Mouse (Mus musculus): ENCODE measurements around the gene Rnf25. TPM values are rescaled to one million over a fixed set of nuclear protein-coding genes. Genes with fewer than 3 reads are reported as not detected.

Rnf25 gene
- polyA plus RNA-seq, 1 experiment from 2014 or later, result 26.1 TPM

DNA sequence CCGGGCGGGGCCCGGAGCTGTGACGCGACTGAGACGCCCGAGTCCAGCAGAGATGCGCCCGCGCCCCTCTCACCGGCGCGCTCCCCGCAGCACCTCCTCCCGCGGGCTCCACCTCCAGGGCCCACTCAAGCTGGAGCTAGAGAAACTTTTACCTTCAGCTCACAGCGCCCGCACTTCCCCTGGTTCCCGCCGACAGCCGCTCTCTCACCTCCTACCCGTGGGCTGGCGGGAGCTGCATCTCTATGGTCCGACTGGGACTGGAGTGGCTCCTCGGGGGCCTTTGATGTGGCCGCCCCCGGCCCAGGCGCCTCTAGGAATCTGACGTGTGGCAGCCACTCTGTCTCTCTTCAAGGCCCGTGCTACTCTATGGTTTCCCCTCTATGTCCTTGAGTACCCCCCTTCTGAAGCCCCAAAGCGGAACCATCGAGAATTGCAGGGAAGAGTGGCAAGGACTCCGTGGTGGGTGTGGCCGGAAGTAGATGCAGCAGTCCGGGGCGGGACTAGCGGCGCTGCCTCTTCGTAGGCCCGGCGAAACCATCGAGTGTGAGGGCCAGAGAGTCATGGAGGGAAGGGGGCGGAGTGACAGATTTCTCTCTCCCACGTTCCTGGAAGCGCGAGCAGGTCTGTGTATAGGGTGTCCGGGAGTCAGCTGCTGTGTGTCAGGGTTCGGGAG lies 13.3 kb downstream of the Rnf25 start, which contains the start of the genes Zfp142 and Bcs1l:
Gene Zfp142 (minus strand): TSS at position 474 of the 673 bp plus-strand sequence.
Gene Bcs1l (plus strand): TSS at position 517 of the 673 bp plus-strand sequence.
- Histone ChIP-seq H3K36me3 (ENCODE audit: control insufficient read depth, insufficient read depth) (peaks cover 11% of the 10 kb centered on the region; the same call in 1 of the 2 replicates), H3K9ac (ENCODE audit: low read length) (peak within 1 kb of the TSS; percentile 92), H3K4me1 (ENCODE audit: control insufficient read depth, insufficient read depth, low read length) (peaks cover 32% of the 10 kb centered on the region), H3K4me3 (ENCODE audit: low read length) (peak within 1 kb of the TSS; percentile 95), H3K4me2 (ENCODE audit: low read depth, low read length) (peak within 1 kb of the TSS; percentile 94), H3K9me3 (replicated peaks; ENCODE audit: control insufficient read depth, low read length) (no peaks in the 10 kb centered on the region), H3K27ac (ENCODE audit: low read length) (peak within 1 kb of the TSS; percentile 92), H3K27me3 (ENCODE audit: control insufficient read depth, insufficient read depth, low read length) (no peaks in the 10 kb centered on the region)
- under 1% methylated on average over 48 of the region's 48 CpGs for WGBS
- peak; percentile 98 for ATAC-seq (replicated peaks; ENCODE audit: extremely low read depth, insufficient read depth, low FRiP score)

DNA sequence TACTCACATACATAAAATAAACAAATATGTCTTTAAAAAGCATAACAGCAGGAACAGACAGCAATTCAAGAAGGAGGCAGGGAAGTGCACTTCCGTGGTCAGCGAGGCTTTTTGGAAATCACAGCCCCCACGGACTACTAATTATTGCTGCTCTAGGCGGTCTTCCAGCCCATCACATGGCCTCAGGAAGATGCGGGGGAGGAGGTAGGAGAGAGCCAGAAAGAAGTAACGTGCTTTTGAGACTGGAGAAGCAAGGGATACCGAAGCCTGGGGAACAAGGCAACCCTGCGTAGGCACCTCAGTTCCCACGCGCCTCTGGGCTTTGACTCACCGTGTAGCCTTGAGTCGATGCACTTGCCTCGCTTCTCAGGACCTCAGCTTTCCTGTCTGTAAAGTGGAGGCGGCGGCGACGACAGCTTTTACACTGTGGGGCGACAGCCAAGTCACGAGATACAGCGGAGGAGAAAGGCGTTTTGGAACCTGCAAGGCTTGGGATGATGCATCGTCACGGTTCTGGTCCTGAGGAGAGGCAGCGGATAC lies 13.9 kb downstream of the Rnf25 start:
- peak overlapping the region; percentile 94 for H3K4me2 ChIP-seq (ENCODE audit: low read depth, low read length)
- no peaks in the 10 kb centered on the region for H3K27me3 ChIP-seq (ENCODE audit: control insufficient read depth, insufficient read depth, low read length)
- H3K36me3 ChIP-seq (ENCODE audit: control insufficient read depth, insufficient read depth), result peaks cover 11% of the 10 kb centered on the region; the same call in 1 of the 2 replicates
- H3K4me1 ChIP-seq (ENCODE audit: control insufficient read depth, insufficient read depth, low read length), result peaks cover 32% of the 10 kb centered on the region
- no peaks in the 10 kb centered on the region for H3K9me3 ChIP-seq (replicated peaks; ENCODE audit: control insufficient read depth, low read length)
- WGBS, result under 1% methylated on average over 24 of the region's 24 CpGs
- peak overlapping the region; percentile 95 for H3K4me3 ChIP-seq (ENCODE audit: low read length)
- peak overlapping the region; percentile 92 for H3K27ac ChIP-seq (ENCODE audit: low read length)
- H3K9ac ChIP-seq (ENCODE audit: low read length), result peak overlapping the region; percentile 92
- peak; percentile 3 for ATAC-seq (replicated peaks; ENCODE audit: extremely low read depth, insufficient read depth, low FRiP score)

DNA sequence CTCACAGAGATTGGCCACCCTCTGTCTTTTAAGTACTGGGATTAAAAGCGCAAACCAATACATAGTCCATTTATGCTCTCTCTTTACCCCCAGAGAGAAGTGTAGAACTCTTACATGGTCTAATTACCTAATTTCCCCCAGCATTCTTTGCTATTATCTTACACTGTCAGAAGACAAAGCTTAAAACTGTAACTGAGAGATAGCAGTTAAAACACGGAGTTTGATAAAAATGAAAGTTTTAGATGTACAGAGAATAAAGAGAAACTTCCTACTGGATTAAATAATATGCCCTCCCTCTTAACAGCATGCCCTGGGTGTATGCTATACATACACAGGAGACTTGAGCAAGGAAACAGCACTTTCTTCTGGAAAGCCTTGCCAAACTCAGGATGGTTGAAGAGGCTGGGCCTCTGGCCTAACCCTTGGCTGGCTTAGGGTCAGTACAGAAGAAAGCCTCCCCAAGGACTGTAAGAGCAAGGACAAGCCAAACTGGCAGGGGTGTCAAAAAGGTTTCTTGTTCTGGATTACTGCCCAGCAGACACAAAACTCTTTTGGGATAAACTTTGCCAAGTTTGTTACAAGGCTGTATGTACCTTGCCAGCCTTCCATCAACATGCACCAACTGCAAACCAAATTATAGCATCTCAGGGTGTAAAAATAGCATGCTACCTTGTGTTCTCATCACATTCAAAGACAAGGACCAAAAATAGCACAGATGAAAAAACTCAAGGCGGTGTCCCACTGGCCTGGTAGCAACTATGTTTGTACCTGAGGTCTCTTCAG lies 16.4 kb downstream of the Rnf25 start:
- Histone ChIP-seq H3K27ac (ENCODE audit: low read length) (peak overlapping the region; percentile 76), H3K9ac (ENCODE audit: low read length) (peak overlapping the region; percentile 12), H3K27me3 (ENCODE audit: control insufficient read depth, insufficient read depth, low read length) (no peaks in the 10 kb centered on the region), H3K36me3 (ENCODE audit: control insufficient read depth, insufficient read depth) (peaks cover 6% of the 10 kb centered on the region), H3K4me1 (ENCODE audit: control insufficient read depth, insufficient read depth, low read length) (peaks cover 32% of the 10 kb centered on the region), H3K4me2 (ENCODE audit: low read depth, low read length) (peak overlapping the region; percentile 26), H3K4me3 (ENCODE audit: low read length) (no peak overlapping the region), H3K9me3 (replicated peaks; ENCODE audit: control insufficient read depth, low read length) (no peaks in the 10 kb centered on the region)
- no peak for ATAC-seq (replicated peaks; ENCODE audit: extremely low read depth, insufficient read depth, low FRiP score)
- WGBS, result 73% methylated on average over 3 of the region's 3 CpGs

DNA sequence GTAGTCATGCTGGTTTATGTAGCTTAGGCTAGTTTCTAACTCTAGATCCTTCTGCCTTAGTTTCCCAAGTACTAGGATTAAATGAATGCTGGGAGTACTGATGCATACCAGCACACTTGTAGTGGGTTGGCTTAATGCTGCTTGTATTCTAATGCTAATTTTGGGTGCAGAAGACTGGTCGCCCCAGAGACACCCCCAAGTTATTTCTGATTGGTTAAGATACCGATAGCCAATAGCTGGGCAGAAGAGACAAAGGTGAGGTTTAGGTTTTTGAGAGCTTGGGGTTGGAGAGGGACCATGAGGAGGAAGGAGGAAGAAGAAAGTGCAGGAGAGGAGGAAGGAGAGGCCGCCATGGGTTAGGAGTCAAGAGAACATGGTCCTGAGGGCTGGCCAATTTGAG lies 18.6 kb downstream of the Rnf25 start:
- Histone ChIP-seq H3K27ac (ENCODE audit: low read length) (no peak overlapping the region), H3K36me3 (ENCODE audit: control insufficient read depth, insufficient read depth) (peaks cover 20% of the 10 kb centered on the region), H3K9ac (ENCODE audit: low read length) (no peak overlapping the region), H3K9me3 (replicated peaks; ENCODE audit: control insufficient read depth, low read length) (no peaks in the 10 kb centered on the region), H3K4me3 (ENCODE audit: low read length) (no peak overlapping the region), H3K27me3 (ENCODE audit: control insufficient read depth, insufficient read depth, low read length) (no peaks in the 10 kb centered on the region), H3K4me2 (ENCODE audit: low read depth, low read length) (no peak overlapping the region), H3K4me1 (ENCODE audit: control insufficient read depth, insufficient read depth, low read length) (peaks cover 27% of the 10 kb centered on the region)
- WGBS, result 88% methylated on average over 3 of the region's 3 CpGs
- ATAC-seq (replicated peaks; ENCODE audit: extremely low read depth, insufficient read depth, low FRiP score), result no peak

DNA sequence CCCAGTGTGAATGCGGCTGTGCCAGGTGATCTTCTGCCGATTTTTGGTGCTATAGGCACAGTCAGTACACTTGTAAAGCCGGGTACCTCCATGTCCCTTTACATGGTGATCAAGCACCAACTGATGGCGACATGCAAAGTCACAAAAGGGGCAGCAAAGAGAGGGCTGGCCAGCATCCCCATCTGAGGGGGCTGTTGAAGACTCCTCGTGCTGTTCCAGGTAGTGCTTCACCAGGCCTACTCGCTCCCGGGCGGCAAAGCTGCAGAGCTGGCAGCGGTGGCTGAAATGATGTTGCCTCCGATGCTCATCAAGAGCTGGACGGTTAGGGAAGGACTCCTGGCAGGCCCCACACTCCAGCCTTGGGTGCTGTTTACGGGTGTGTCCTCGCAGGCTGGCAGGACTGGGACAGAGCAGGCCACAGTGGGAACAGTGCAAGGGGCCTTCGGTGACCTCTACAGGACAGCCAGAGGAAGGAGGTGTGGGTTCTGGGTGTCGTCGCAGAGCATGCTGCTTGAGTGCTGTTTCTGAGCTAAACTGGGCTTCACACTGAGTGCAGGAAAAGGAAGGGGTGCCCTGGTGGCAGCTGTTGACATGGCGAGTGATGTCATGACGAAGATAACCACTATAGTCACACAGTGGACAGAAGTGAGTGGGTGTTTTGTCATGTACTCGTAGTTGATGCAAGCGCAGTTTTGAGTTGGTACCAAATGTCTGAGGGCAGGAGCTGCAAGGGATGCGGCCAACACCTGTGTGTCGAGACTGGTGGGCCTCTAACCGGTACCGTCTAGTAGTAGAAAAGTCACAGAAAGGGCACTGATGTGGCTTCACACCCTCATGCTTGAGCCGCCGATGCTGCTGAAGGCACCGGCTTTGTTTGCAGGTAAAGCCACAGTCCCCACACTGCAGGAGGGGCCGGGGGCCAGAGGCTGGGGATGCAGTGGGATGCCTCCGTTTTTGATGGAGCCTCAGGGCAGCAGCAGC lies 31.2 kb downstream of the Rnf25 start:
- Histone ChIP-seq H3K36me3 (ENCODE audit: control insufficient read depth, insufficient read depth) (peaks cover 75% of the 10 kb centered on the region), H3K4me1 (ENCODE audit: control insufficient read depth, insufficient read depth, low read length) (no peaks in the 10 kb centered on the region), H3K4me3 (ENCODE audit: low read length) (no peak overlapping the region)

DNA sequence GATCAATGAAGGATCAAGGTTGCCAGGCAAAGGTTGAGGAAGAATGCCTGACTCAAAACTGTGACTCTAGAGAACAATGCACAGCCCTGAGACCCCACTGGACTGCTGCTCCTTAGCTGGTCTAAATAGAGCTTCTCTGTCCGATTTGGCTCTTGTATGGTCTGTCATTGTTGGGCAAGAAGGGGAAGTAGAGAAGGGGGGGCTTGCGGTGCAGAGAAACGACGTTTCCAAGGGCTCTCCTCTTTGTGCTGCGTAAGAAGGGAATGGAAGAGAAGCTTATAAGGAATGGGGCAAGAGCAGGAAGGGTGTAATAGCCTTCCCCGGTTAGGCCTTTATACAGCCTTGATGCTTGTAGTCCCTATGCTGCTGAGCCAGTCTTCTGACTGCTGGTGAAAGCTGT lies 35.4 kb downstream of the Rnf25 start:
- H3K9me3 ChIP-seq (replicated peaks; ENCODE audit: control insufficient read depth, low read length), result no peaks in the 10 kb centered on the region
- peaks cover 59% of the 10 kb centered on the region for H3K36me3 ChIP-seq (ENCODE audit: control insufficient read depth, insufficient read depth)
- H3K9ac ChIP-seq (ENCODE audit: low read length), result no peak overlapping the region
- no peaks in the 10 kb centered on the region for H3K27me3 ChIP-seq (ENCODE audit: control insufficient read depth, insufficient read depth, low read length)
- WGBS, result 91% methylated on average over 6 of the region's 6 CpGs
- no peak overlapping the region for H3K27ac ChIP-seq (ENCODE audit: low read length)
- no peak for ATAC-seq (replicated peaks; ENCODE audit: extremely low read depth, insufficient read depth, low FRiP score)
- H3K4me3 ChIP-seq (ENCODE audit: low read length), result no peak overlapping the region
- no peak overlapping the region for H3K4me2 ChIP-seq (ENCODE audit: low read depth, low read length)
- no peaks in the 10 kb centered on the region for H3K4me1 ChIP-seq (ENCODE audit: control insufficient read depth, insufficient read depth, low read length)

More for the DNA sequence above, 31.2 kb downstream of the Rnf25 start:
- H3K27me3 ChIP-seq (ENCODE audit: control insufficient read depth, insufficient read depth, low read length), result no peaks in the 10 kb centered on the region
- H3K4me2 ChIP-seq (ENCODE audit: low read depth, low read length), result no peak overlapping the region
- WGBS, result 83% methylated on average over 29 of the region's 29 CpGs
- no peak for ATAC-seq (replicated peaks; ENCODE audit: extremely low read depth, insufficient read depth, low FRiP score)
- no peaks in the 10 kb centered on the region for H3K9me3 ChIP-seq (replicated peaks; ENCODE audit: control insufficient read depth, low read length)
- no peak overlapping the region for H3K27ac ChIP-seq (ENCODE audit: low read length)
- no peak overlapping the region for H3K9ac ChIP-seq (ENCODE audit: low read length)

DNA sequence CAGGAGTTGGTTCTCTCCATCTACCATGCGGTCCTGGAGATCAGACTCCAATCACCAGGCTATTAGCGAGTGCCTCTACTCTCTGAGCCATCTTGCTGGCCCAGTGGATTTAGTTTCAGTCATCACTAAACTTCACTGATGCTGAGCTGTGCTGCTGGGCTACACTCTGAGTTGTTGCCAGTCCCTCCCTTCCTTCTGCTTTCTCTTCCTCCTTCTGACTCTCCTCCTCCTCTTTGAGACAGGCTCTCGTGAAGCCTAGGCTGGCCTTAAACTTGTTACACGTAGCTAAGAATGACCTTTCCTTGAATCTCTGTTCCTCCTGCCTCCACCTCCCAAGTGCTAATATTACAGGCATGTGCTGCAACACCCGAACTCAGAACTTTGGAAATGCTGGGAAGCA lies 42.1 kb downstream of the Rnf25 start:
- Histone ChIP-seq H3K9ac (ENCODE audit: low read length) (no peak overlapping the region), H3K4me1 (ENCODE audit: control insufficient read depth, insufficient read depth, low read length) (no peaks in the 10 kb centered on the region), H3K9me3 (replicated peaks; ENCODE audit: control insufficient read depth, low read length) (no peaks in the 10 kb centered on the region), H3K27me3 (ENCODE audit: control insufficient read depth, insufficient read depth, low read length) (no peaks in the 10 kb centered on the region), H3K36me3 (ENCODE audit: control insufficient read depth, insufficient read depth) (peaks cover 2% of the 10 kb centered on the region; the same call in 1 of the 2 replicates), H3K4me3 (ENCODE audit: low read length) (no peak overlapping the region), H3K27ac (ENCODE audit: low read length) (no peak overlapping the region), H3K4me2 (ENCODE audit: low read depth, low read length) (no peak overlapping the region)
- no peak for ATAC-seq (replicated peaks; ENCODE audit: extremely low read depth, insufficient read depth, low FRiP score)
- WGBS, result 84% methylated on average over 5 of the region's 5 CpGs

DNA sequence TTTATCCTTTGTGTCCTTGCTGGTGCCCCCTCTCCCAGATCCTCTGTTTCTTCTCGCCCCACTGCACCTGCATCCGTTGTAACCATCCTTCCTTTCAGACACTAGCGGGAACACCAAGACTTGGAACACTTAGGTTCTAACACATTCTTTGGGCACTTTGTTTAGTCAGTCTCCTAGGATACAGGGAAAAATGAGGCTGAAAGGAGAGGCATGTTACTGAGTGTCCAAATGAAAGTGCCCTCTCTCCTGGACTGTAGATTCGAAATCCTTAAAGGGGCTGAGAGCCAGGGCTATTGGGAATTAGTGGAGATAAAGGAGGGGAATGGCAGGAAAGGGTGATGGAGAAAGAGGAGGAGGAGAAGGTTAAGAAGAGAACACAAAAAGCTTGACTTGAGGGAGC lies 57.0 kb downstream of the Rnf25 start, which contains the start of gene Usp37:
Gene Usp37 (minus strand): TSS at position 101 of the 400 bp plus-strand sequence.
- 80% methylated on average over 4 of the region's 4 CpGs for WGBS
- no peak for ATAC-seq (replicated peaks; ENCODE audit: extremely low read depth, insufficient read depth, low FRiP score)
- no peak within 1 kb of the TSS for H3K9ac ChIP-seq (ENCODE audit: low read length)

More for the DNA sequence above, 57.0 kb downstream of the Rnf25 start, which contains the start of gene Usp37:
- no peak within 1 kb of the TSS for H3K4me2 ChIP-seq (ENCODE audit: low read depth, low read length)
- H3K36me3 ChIP-seq (ENCODE audit: control insufficient read depth, insufficient read depth), result no peaks in the 10 kb centered on the region
- no peaks in the 10 kb centered on the region for H3K4me1 ChIP-seq (ENCODE audit: control insufficient read depth, insufficient read depth, low read length)
- H3K27me3 ChIP-seq (ENCODE audit: control insufficient read depth, insufficient read depth, low read length), result no peaks in the 10 kb centered on the region
- H3K4me3 ChIP-seq (ENCODE audit: low read length), result no peak within 1 kb of the TSS
- H3K9me3 ChIP-seq (replicated peaks; ENCODE audit: control insufficient read depth, low read length), result no peaks in the 10 kb centered on the region
- H3K27ac ChIP-seq (ENCODE audit: low read length), result no peak within 1 kb of the TSS

Data from heart, embryonic 16.5 days (tissue).